Mouse (Mus musculus) embryonic fibroblast, embryonic 13.5 days (primary cell): ENCODE measurements at regions not wholly inside any gene's neighbourhood (a gene's known extent, or its start where the extent isn't known, plus 50 kb on each side); places are given as distances from the start of the nearest gene placed in this dataset.

Experiments used
- H3K27ac ChIP-seq: 2 replicates; pipeline ENCODE4 v1.5.1; 2012; ENCODE audit warnings: low read length, control low read depth, inconsistent platforms; ENCODE audit not compliant: insufficient read depth
- H3K4me1 ChIP-seq: 2 replicates; pipeline ENCODE4 v1.6.1; 2011; ENCODE audit warnings: low read length; ENCODE audit not compliant: control insufficient read depth, insufficient read depth
- H3K4me3 ChIP-seq: 2 replicates; pipeline ENCODE4 v1.5.1; 2011; ENCODE audit warnings: mild to moderate bottlenecking, control low read depth, low read length; ENCODE audit not compliant: insufficient read depth
- CTCF ChIP-seq: IDR thresholded peaks from 2 replicates; pipeline ENCODE4 v1.5.1; 2011; ENCODE audit warnings: mild to moderate bottlenecking, control low read depth, low read length, moderate library complexity, borderline replicate concordance; ENCODE audit not compliant: insufficient read depth
- POLR2A ChIP-seq: IDR thresholded peaks from 2 replicates; pipeline ENCODE4 v1.6.1; 2011; ENCODE audit warnings: low read depth, mild to moderate bottlenecking, control low read depth, low read length, moderate library complexity

GRCm38 (mm10) chr7:40441786-40442185 is 456.3 kb upstream of the Vstm2b start:
- H3K4me1 ChIP-seq, result no peaks in the 10 kb centered on the region
- H3K27ac ChIP-seq, result no peak overlapping the region
- TF ChIP-seq CTCF (no peak), POLR2A (no peak)
- no peak overlapping the region for H3K4me3 ChIP-seq

- Histone ChIP-seq H3K27ac (no peak overlapping the region), H3K4me1 (no peaks in the 10 kb centered on the region), H3K4me3 (no peak overlapping the region)
- TF ChIP-seq CTCF (no peak), POLR2A (no peak)
Measured at GRCm38 (mm10) chr7:40466382-40466781, 431.7 kb upstream of the Vstm2b start.

- TF ChIP-seq CTCF (no peak), POLR2A (no peak)
- Histone ChIP-seq H3K4me3 (no peak overlapping the region), H3K4me1 (no peaks in the 10 kb centered on the region), H3K27ac (no peak overlapping the region)
Measured at GRCm38 (mm10) chr7:40487256-40487655, 410.9 kb upstream of the Vstm2b start.

- TF ChIP-seq CTCF, result no peak
- TF ChIP-seq POLR2A, result no peak
- Histone ChIP-seq H3K4me3 (no peak overlapping the region), H3K4me1 (no peaks in the 10 kb centered on the region)
Measured at GRCm38 (mm10) chr7:40522703-40523267, 375.3 kb upstream of the Vstm2b start.

GRCm38 (mm10) chr7:40536601-40537000 is 361.5 kb upstream of the Vstm2b start:
- no peak overlapping the region for H3K27ac ChIP-seq
- no peaks in the 10 kb centered on the region for H3K4me1 ChIP-seq
- no peak overlapping the region for H3K4me3 ChIP-seq
- TF ChIP-seq POLR2A (no peak), CTCF (no peak)

More at GRCm38 (mm10) chr7:40522703-40523267, 375.3 kb upstream of the Vstm2b start:
- H3K27ac ChIP-seq, result no peak overlapping the region

GRCm38 (mm10) chr7:40537621-40538020 is 360.5 kb upstream of the Vstm2b start:
- no peaks in the 10 kb centered on the region for H3K4me1 ChIP-seq
- H3K27ac ChIP-seq, result no peak overlapping the region
- TF ChIP-seq POLR2A (no peak), CTCF (no peak)
- H3K4me3 ChIP-seq, result no peak overlapping the region

- H3K4me3 ChIP-seq, result no peak overlapping the region
- no peaks in the 10 kb centered on the region for H3K4me1 ChIP-seq
- H3K27ac ChIP-seq, result no peak overlapping the region
- no peak for TF ChIP-seq POLR2A
- no peak for TF ChIP-seq CTCF
Measured at GRCm38 (mm10) chr7:40539789-40540188, 358.3 kb upstream of the Vstm2b start.

- Histone ChIP-seq H3K4me3 (no peak overlapping the region), H3K27ac (no peak overlapping the region), H3K4me1 (no peaks in the 10 kb centered on the region)
- TF ChIP-seq CTCF, result no peak
- no peak for TF ChIP-seq POLR2A
Measured at GRCm38 (mm10) chr7:40541283-40541682, 356.8 kb upstream of the Vstm2b start.

- Histone ChIP-seq H3K4me1 (no peaks in the 10 kb centered on the region), H3K27ac (no peak overlapping the region), H3K4me3 (no peak overlapping the region)
- no peak for TF ChIP-seq CTCF
- TF ChIP-seq POLR2A, result no peak
Measured at GRCm38 (mm10) chr7:40563447-40564118, 334.5 kb upstream of the Vstm2b start.

GRCm38 (mm10) chr7:40575971-40576370 is 322.2 kb upstream of the Vstm2b start:
- TF ChIP-seq CTCF (no peak), POLR2A (no peak)
- Histone ChIP-seq H3K4me1 (no peaks in the 10 kb centered on the region), H3K27ac (no peak overlapping the region), H3K4me3 (no peak overlapping the region)
